Mouse (Mus musculus) telencephalon, adult 2 months (tissue): ENCODE data around the gene Chil1.

ENCODE experiments used
- DNase-seq: peaks from one replicate; pipeline ENCODE4 v3.0.0-alpha.2; 2011; ENCODE audit warnings: low read depth, low spot score

Chil1 gene

DNA sequence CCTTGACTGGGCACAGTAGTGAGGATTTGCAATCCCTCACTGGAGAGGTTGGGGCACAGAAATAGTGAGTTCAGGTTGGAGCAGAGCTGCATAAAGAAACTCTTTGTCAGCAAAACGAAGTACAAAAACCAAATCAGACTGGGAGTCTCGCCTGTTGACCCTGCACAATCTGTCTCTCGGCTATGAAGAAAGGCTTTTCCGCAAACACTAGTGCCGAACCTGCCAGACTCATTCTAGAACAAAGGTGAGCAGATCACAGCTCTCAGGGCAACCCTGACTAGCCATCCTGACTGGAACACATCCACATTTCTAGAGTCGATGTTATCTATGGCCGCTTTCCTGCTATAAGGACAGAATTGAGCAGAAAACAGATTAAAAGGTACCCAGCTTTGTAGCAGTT lies 8.9 kb upstream of the Chil1 start:
- no peak for DNase-seq

DNA sequence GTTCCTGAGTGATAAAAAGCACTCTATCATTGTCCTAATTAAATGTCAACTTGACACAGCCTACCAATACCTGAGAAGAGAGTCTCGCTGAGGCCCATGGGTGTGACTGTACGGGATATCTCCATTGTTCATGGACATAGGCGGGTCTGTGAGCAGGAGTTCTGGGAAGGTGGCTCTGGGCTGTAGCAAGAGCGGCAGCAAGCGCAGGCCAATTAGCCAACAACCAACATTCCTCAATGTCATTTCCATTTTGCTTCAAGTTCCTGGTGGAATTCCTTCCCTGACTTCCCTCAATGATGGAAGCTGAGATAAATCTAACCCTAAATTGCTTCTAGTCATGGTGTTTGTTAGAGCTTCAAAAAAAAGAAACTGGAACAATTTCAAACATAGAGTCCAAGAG lies 4.0 kb upstream of the Chil1 start:
- DNase-seq = no peak

DNA sequence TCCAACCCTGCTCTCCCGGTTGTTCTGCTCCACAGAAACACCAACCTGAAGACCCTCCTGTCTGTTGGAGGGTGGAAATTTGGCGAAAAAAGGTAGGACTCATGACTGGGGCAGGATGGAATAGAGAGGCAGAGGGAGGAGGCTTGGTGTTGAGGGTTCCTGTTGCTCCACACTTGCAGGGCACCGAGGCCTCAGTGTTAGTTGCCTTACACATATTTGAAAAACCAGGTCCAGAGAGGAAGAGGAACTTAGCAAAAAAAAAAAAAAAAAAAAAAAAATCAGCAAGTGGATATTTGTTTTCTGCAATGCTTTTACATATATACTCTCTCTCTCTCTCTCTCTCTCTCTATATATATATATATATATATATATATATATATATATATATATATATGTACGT lies 2.1 kb downstream of the Chil1 start:
- DNase-seq = no peak

DNA sequence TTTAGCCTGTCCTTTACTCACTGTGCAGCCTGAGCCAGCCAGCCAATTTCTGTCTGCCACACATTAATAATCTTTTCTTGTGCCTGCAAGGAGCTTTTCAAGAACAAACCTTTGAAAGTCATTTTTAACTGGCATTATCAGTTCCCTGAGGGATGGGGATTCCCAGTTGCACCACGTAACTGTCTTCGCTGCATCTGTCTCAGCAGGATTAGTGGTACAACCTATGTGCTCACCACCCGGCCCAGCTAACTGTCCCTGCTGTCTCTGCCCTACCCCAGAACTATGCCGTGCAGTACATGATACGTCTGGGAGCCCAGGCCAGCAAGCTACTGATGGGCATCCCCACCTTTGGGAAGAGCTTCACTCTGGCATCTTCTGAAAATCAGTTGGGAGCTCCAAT lies 6.2 kb downstream of the Chil1 start:
- DNase-seq = no peak

DNA sequence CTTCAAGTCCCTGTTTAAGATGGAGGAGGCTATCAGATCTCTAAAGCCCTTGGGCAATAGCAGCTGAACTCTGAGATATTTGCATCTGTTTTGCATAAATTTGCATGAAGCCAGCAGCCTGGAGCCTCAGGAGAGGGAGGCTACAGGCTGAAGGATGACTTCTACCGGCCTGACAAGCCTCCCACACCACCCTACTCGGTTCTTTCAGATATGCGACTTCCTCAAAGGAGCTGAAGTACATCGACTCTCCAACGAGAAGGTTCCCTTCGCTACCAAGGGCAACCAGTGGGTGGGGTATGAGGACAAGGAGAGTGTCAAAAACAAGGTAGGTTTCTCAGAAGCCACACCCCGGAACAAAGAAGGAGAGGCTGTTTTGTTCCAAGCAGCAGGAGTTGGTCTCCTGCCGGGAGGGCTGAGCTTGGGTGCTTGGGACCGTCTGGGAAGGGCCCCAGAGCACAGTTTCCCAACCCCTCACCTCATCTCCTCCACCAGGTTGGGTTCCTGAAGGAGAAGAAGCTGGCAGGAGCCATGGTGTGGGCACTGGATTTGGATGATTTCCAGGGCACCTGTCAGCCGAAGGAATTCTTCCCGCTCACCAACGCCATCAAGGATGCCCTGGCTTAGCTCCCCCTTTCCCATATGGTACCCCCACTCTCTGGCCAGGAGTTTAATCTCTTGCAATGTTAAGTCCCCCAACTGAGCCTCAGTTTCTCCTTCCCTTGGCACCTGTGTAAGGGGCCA lies 7.2 kb downstream of the Chil1 start:
- no peak for DNase-seq

DNA sequence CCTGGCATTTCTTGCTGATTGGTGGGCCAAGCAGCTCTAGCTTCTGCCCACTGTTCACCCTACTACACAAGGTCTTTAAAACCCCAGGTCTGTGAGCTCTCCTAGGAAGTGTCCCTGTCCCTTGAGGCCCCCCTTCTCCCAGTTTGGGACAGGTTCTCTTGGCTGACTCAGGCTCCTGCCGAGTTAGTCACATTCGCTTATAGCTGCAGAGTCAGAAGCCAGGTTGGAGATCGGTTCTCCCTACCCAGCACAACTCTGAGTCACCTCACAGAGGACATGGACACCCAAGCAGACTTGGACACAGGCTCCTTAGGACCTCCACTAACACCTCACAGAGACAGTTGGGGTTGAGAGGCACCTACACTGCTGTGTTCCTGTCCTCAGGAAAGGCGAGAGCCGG lies 9.2 kb downstream of the Chil1 start:
- no peak for DNase-seq

DNA sequence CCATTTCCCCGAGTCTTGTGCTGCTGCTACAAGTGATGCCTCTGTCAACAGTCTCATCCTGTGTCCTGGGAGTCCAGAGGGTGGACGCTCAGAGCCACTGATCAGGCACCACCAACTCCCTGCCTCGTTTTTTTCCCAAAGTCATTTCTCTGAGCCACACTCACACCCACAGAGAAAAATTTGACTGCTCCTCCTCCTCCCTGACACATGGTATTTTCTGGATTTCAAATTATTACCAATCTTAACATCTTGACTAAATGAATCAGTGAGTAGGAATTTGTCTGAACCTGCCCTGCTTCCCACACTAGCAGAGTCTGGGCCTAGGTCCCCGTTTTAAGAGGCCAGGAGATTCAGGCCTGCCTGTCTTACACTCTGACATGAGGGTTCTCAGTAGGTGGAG lies 10.0 kb downstream of the Chil1 start:
- no peak for DNase-seq

DNA sequence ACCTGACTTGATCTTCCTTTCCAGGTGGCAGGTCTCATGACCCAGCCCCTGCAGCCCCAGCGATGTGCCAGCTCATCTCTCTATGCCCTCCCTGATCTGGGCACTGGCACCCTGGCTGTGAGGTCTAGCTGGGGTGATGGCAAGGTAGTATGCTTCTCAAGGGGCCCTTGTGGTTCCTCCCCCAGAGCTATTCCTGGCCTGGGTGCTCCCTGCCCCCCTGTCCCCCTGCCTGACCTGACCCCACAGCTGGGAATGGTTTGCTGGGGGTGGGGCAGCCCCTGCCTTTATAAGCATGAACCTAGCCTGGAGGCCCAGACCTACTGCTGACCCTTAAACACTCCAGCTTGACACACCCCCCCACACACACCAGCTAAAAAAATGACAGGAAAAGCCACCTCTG lies 11.2 kb downstream of the Chil1 start, which contains the start of gene Mybph:
TSS of gene Mybph (plus strand) at position 323 of the 400 bp plus-strand sequence.
- no peak for DNase-seq

DNA sequence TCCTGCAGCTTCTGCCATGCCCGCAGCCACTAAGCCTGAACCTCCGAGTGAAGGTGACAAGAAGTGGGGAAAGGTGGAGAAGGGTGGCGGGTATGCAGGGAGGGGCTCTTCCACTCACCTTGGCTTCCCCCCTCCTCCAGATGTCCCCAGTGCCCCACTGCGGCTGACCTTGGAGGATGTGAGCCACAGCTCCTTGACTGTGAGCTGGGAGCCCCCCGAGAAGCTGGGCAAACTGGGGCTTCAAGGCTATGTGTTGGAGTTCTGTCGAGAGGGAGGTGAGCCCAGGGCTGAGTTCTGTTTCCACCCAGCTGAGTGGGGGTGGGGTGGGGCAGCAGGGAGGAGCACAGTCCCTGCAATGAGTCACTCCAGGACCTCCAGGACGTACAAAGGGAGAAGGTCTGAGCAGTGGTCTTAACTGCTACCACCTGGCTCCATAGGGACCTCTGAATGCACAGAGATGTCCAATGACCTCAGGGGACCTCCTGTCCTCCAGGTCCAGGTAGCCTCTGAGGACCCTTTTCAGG lies 11.8 kb downstream of the Chil1 start:
- DNase-seq = no peak

DNA sequence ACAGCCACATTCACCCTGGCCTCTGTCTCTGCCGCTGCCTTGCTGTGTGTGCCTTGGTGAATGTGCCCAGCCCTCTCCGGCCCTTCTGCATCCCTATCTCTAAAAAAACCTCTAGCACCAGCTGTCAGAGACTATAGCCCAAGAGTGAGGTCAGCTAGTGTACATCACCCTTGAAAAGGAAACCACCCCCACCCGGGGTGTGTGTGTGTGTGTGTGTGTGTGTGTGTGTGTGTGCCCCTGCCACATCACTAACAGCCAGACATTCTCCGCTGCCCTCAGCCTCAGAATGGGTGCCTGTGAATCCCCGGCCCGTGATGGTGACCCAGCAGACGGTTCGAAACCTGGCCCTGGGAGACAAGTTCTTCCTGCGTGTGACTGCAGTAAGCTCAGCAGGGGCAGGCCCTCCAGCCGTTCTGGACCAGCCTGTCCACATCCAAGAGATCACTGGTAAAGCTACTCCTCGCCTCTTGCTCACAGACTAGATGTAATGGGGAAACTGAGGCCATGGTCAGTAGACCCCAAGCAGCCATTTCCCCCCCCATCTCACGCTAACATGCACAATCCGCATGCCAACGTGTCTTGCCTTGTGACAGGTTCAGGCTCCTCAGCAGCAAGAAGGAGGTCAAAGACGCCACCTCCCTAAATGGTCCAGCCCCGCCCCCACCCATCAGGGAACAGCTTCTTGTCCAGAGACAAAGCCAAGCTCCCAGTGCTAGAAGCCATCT lies 12.5 kb downstream of the Chil1 start:
- no peak for DNase-seq

DNA sequence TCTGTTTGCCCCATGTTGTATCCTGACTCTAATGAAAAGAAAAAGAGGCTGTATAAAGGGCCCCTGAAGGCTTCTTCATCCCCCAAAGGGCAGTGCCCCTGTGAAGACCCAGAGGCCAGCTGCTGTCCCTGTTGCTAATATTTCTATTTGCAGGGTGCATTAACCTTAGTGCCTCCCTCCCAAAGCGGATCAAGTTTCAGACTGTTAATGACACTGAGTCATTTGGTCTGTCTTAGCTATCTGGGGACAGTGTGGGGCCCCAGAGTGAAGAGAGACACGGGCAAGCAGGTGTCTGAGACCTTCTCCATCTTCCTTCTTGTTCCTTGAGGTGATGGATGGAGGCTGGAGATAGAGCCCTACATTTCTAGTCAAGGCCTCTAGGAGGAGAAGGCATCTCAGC lies 13.1 kb downstream of the Chil1 start:
- DNase-seq = no peak

DNA sequence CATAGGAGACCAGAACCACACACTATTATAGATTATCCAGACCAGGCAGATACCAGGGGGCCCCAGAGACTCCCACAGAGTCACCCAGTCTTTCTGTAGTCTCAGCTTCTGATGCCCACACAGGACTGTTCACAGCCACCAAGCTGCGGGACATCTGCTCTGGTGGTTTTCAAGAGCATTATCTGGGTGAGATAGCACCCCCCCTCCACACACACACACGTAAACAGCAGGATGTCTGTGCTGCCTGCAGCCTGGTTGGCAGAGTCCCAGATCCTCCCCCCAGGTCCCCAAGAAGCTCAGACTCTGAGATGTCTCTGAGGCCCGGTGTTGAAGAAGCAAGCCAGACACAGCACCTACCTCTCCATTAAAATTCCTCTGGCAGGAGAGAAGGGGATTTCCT lies 13.6 kb downstream of the Chil1 start:
- DNase-seq = peak; percentile 76

DNA sequence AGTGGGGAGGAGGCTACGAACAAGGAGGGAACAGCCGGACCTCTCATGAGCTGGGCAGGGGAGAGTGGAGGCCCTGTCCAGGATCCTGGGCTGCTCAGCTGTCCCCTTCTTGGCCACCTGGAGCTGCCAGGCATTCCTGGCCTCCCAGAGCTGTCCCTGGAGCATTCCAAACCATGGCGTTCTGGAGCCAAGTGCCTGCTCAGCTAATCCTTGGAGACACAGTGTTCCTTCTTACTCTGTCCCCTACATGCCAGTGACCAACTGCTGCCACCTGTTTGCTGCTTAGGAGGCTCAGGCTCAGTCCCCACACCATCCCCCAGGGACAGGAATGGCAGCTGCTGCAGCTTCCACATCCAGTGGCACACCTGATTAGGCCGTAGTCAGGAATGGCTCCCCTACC lies 14.0 kb downstream of the Chil1 start:
- DNase-seq = no peak

DNA sequence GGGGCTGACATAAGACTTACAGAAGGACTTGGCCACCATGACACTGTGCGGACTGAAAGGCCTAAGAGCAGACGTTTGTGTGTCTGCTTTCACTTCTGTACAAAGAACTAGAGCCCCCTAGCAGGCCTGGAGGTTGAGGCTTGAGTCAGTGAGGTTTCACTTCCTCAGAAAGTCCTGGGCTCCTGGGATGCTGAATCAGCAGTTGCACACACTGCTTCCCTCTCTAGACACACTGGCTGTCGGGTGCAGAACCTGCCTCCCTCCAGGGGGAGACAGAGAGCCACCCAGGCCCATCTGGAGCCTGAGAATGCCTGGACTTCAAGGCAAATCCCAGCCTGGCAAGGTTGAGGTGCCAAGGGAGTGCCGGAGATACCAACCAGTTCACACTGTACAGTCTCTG lies 14.4 kb downstream of the Chil1 start:
- DNase-seq = no peak

DNA sequence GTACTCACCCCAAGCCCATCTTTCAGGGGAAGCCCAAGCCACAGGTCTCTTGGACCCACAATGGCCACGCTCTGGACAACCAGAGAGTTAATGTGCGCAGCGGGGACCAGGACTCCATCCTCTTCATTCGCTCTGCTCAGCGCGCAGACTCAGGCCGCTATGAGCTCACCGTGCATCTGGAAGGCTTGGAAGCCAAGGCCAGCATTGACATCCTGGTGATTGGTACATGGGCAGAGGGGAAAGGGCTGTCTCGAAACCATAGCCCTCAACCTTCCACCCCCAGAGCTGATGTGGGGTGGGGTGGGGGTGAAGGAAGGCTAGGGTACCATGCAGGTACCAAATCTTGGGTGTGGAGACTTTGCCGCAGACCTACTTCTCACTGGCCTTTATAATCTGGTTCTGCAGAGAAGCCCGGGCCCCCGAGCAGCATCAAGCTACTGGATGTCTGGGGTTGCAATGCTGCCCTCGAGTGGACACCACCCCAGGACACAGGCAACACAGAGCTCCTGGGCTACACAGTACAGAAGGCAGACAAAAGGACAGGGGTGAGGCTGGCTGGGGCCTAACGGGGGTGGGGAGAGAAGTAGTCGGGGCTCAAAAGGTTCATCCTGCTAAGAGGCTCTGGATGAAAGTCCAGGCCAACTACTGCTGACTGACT lies 15.5 kb downstream of the Chil1 start:
- DNase-seq = no peak

DNA sequence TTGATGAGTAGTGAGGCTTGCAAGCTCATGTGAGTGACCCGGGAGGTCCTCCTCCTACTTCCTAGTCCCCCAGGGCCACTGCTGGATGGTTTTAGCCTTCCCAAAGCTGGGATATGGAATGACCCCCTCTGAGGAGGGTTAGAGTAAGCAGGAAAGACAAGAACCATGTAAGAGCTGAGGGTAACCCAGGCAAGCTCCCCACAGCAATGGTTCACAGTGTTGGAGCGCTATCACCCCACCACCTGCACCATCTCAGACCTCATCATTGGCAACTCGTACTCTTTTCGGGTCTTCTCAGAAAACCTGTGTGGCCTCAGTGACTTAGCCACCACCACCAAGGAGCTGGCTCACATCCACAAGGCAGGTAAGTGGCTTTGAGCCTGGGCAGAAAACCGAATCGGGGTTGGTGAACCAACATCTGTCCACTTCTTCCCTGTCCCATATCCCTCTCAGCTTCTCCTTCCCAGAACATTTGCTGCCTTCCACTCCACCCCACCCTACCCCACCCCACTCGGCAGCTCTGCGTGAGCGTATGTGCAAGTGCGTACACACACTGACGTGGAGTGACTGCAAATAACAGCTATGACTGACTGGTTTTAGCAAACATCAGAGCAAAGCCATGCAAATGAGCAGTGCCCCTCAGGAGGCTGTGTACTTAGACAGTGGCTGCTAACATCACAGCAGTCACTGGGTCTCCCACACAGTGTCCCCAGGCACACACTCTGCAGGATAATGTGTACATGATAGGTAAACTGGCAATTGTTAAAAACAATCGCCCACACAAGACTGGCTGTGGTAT lies 16.4 kb downstream of the Chil1 start:
- no peak for DNase-seq

DNA sequence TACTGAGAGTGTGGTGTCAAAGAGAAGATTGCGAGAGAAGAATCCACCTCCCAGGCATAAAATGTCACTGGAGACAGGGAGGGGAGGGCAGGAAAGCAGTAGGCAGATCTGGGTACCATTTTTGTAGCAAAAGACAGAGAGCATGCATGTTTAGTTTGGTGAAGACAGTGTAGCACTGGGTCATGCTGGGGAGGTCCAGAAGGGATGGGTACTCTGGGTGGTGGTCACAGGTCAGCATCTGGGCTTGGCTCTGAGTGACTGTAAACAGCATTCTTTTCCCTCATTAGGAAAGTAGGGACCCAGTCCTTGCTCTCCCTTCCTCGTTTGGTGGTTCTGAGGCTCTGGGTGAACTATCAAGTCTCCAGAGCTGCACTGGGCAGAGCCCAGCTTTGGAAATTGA lies 18.5 kb downstream of the Chil1 start:
- DNase-seq = no peak

DNA sequence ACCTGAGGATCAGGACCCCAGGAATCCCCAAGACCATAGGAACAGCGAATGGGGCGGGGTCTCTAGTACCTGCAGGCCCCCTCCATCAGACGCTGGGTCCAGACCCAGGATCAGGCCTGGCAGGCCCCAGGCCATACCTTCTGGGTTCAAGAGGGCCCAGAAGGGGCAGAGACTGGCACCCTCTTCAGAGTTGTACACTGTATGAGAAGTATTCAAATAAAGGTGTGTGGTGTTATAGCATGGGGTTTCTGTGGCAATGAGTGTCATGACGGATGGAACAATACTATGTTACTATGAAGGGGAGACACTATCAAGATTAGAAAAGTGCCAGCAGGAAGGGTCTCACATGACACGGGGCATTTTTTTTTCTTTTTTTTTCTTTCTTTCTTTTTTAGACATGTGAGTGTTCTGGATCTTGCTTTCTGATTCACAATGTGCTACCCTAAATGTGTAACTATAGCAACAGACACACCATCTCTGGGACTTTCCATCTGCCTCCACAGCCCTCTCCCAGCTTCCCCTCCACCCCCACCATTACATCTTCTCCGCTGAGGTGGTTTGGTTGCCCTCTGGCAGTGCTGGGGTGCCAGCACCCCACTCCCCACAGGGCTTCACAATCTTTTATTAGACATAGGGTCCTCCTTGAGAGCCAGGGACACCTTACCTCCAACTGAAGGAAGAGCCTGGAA lies 19.2 kb downstream of the Chil1 start:
- no peak for DNase-seq

DNA sequence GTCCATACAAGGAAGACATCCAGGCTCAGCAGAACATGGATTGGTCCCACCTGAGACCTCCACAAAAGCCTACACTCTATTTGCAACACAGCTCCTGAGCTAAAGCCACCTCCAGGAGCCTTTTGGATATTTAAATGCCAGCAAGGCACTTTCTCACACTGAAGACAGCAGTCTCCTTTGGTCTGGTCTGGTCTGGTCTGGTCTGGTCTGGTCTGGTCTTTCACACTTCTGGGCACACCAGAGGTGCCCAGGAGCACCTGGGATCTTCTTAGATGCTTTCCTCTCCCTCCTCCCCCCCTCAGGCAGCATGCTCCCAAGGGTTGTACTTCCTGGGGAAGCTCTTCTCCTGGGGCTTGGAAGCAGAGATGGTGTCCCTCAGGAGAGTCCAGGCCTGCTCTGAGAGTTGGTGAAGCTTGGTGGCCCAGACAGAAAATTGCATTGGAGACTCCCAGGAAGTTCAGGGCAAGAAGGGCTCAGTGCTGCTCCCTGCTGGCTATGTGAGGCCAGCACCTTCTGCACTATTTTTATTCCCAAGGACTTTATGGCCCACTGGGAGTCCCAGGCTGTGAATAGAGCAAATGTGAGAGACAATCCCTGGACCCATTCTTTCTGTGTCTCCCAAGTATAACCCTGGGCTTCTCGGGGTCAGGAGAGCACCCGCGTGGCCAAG lies 19.9 kb downstream of the Chil1 start:
- DNase-seq = no peak

DNA sequence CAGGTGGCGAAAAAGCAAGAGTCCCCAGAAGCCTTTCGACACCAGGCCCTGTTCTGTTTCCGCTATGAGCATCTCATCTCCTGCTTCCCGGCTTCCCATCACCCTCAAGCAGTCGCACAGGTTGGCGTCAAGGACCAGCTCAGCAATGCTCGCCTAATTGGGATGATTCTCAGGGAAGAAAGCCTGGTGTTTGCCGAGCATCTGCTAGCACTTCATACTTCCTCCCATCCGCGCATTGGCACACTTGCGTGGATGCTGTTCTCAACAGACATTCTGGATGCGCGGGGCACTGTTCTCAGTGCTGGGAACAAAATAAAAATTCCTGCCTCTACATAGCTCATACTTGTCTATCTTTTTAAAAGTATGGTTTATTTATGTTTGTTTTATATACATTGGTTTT lies 22.3 kb downstream of the Chil1 start:
- DNase-seq = peak; percentile 77
